Mouse (Mus musculus) C2C12 (cell line): ENCODE results near the gene Oaz2. TPM values are rescaled to one million over a fixed set of nuclear protein-coding genes. Genes with fewer than 3 reads are reported as not detected.
"Not testable (repeated sequence)": the region's sequence is repeated elsewhere in the genome, so short reads cannot be mapped to it uniquely, and the experiment has no call there.

ENCODE experiments used
- H3K27me3 ChIP-seq: one replicate; pipeline ENCODE4 v1.6.1; 2011; ENCODE audit not compliant: control insufficient read depth, insufficient read depth, insufficient read length
- H3K36me3 ChIP-seq: one replicate; pipeline ENCODE4 v1.6.1; 2011; ENCODE audit not compliant: control insufficient read depth, insufficient read depth
- H3K4me3 ChIP-seq: one replicate; pipeline ENCODE4 v1.5.1; 2011; ENCODE audit warnings: mild to moderate bottlenecking, control low read depth; ENCODE audit not compliant: poor library complexity, insufficient read depth, severe bottlenecking
- H3K79me2 ChIP-seq: one replicate; pipeline ENCODE4 v1.6.1; 2011; ENCODE audit not compliant: control insufficient read depth, insufficient read depth
- H3K79me3 ChIP-seq: one replicate; pipeline ENCODE4 v1.6.1; 2011; ENCODE audit warnings: low read depth, control low read depth
- H3ac ChIP-seq: one replicate; pipeline ENCODE3; 2011; ENCODE audit warnings: low read depth; ENCODE audit not compliant: control insufficient read depth, insufficient read length
- CEBPB ChIP-seq: IDR thresholded peaks from one replicate; pipeline ENCODE4 v1.6.1; 2011; ENCODE audit warnings: low read depth, mild to moderate bottlenecking, control low read depth, moderate library complexity
- CTCF ChIP-seq: IDR thresholded peaks from one replicate; pipeline ENCODE4 v1.5.1; 2011; ENCODE audit not compliant: control insufficient read depth, insufficient read depth, insufficient read length
- FOSL1 ChIP-seq: IDR thresholded peaks from one replicate; pipeline ENCODE4 v1.8.0; 2011; ENCODE audit warnings: mild to moderate bottlenecking, low read length; ENCODE audit not compliant: poor library complexity, insufficient read depth, severe bottlenecking
- MAX ChIP-seq: IDR thresholded peaks from one replicate; pipeline ENCODE4 v1.6.1; 2011; ENCODE audit warnings: mild to moderate bottlenecking, control low read depth
- MYOD1 ChIP-seq: IDR thresholded peaks from one replicate; pipeline ENCODE4 v1.6.1; 2011; ENCODE audit warnings: low read depth; ENCODE audit not compliant: control insufficient read depth, insufficient read length
- MYOG ChIP-seq: IDR thresholded peaks from one replicate; pipeline ENCODE4 v1.6.1; 2011; ENCODE audit not compliant: control insufficient read depth, insufficient read length; ENCODE audit errors: extremely low read depth
- USF1 ChIP-seq: IDR thresholded peaks from one replicate; pipeline ENCODE4 v1.6.1; 2011; ENCODE audit warnings: low read depth, mild to moderate bottlenecking, control low read depth, moderate library complexity
- polyA plus RNA-seq: library from polyadenylated mRNA; unstranded; fragments of >200 nt; fragmentation: generic; extraction: Trizol; gene quantifications from one replicate; pipeline ENCODE4 v1.2.1, GENCODE M21; 2012; ENCODE audit warnings: missing spikeins

Gene Oaz2
- polyA plus RNA-seq, 1 experiment: 75.7 TPM

DNA sequence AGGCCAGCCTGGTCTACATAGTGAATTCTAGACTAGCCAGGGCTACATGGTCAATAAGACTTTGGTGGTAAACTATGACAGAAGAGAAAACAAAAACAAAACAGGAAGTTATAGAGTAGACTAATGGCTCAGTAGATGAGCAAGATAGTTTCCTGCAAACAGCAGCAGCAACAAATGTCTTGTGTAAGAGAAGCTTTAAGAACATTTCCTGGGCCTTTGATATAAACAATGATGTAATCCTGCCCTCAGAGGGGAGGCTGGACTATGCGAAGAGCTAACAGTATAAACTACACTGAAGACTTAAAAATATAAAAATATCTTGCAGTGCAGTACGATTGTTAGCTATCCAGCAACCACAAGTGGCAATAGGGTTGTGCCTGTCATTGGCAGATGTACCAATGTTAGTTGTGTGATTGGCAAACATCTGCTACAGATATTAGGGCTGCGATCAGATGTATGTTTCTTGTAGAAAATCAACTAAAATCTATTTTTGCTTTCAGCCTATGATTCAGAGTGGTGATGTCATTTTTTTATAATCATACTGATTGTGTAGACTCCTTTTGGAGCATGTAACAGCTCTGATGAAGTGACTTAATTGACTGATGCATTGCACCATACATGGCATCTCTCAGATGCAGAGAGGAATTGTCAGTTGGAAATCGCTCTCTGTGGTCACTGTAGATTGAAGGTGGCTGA is 13.3 kb downstream of the Oaz2 start:
- no peak overlapping the region for H3ac ChIP-seq
- TF ChIP-seq MYOG (no peak), CTCF (no peak), CEBPB (no peak), USF1 (no peak), MAX (no peak)
- no peaks in the 10 kb centered on the region for H3K36me3 ChIP-seq
- H3K27me3 ChIP-seq: no peaks in the 10 kb centered on the region
- H3K79me2 ChIP-seq: peaks cover 49% of the 10 kb centered on the region
- H3K4me3 ChIP-seq: no peak overlapping the region
- no peaks in the 10 kb centered on the region for H3K79me3 ChIP-seq

DNA sequence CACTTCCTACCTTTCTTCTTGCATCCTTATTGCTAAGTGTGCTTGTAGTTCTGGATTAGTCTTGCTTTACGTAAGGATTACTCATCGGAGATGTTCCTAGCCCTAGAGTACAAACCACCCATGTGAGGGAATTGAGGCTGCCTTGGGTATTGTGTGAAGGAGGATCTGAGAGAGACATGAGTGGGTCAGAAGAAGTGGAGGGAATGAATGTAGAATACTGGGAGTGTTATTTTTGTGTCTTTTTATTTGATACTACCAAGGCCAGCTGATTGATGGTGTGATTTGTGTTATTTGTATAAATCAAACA is 13.8 kb downstream of the Oaz2 start:
- peaks cover 2% of the 10 kb centered on the region for H3K36me3 ChIP-seq
- H3K4me3 ChIP-seq: no peak overlapping the region
- TF ChIP-seq FOSL1: no peak
- no peak for TF ChIP-seq CTCF
- TF ChIP-seq MYOG: no peak
- TF ChIP-seq CEBPB: no peak
- no peak for TF ChIP-seq MYOD1
- TF ChIP-seq USF1: no peak
- no peak for TF ChIP-seq MAX
- no peaks in the 10 kb centered on the region for H3K27me3 ChIP-seq
- no peak overlapping the region for H3ac ChIP-seq
- H3K79me3 ChIP-seq: no peaks in the 10 kb centered on the region
- peaks cover 49% of the 10 kb centered on the region for H3K79me2 ChIP-seq

DNA sequence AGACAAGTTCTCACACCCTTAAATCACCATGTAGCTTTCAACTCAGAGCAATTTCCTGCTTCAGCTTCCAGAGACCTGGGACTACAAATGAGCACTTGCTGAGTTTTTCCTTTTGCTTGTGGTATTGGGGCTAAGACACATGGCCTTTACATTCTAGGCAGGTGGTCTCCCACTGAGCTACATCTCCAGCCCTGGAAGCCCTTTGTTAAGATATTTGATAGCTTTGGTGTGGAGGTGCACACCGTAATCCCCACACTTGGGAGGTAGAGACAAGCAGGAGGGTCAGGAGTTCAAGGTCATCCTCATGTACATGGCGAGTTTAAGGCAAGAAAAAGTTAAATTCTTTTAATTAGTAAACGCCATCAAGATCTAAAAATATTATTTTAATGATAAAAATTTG is 14.4 kb downstream of the Oaz2 start:
- TF ChIP-seq MYOG (no peak), USF1 (no peak), CEBPB (no peak), MYOD1 (no peak), MAX (no peak), FOSL1 (no peak), CTCF (no peak)
- no peaks in the 10 kb centered on the region for H3K27me3 ChIP-seq
- no peak overlapping the region for H3ac ChIP-seq
- H3K79me3 ChIP-seq: no peaks in the 10 kb centered on the region
- H3K4me3 ChIP-seq: no peak overlapping the region
- H3K79me2 ChIP-seq: peaks cover 44% of the 10 kb centered on the region
- peaks cover 5% of the 10 kb centered on the region for H3K36me3 ChIP-seq

DNA sequence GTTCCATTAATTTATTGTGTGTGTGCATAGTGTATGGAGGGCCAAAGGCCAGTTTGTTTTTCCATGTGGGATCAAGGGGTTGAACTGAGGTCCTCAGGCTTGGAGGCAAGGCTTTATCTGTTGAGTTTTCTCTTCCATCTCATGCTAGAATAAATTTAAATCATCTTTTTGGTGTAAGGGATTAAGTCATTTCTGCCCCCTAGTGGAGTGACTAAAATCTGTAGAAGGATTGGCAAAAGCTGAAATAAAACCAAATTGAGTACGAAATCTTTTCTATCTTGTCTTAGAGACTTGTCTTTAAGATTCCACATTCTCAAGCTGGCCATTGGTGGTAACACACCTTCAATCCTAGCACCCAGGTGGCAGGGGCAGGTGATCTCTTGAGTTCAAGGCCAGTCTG is 15.2 kb downstream of the Oaz2 start:
- Histone ChIP-seq H3K4me3 (no peak overlapping the region), H3ac (no peak overlapping the region), H3K36me3 (peaks cover 8% of the 10 kb centered on the region), H3K27me3 (no peaks in the 10 kb centered on the region), H3K79me3 (no peaks in the 10 kb centered on the region), H3K79me2 (peaks cover 36% of the 10 kb centered on the region)
- TF ChIP-seq MAX: no peak
- TF ChIP-seq MYOG: no peak
- no peak for TF ChIP-seq FOSL1
- no peak for TF ChIP-seq USF1
- TF ChIP-seq CTCF: no peak

DNA sequence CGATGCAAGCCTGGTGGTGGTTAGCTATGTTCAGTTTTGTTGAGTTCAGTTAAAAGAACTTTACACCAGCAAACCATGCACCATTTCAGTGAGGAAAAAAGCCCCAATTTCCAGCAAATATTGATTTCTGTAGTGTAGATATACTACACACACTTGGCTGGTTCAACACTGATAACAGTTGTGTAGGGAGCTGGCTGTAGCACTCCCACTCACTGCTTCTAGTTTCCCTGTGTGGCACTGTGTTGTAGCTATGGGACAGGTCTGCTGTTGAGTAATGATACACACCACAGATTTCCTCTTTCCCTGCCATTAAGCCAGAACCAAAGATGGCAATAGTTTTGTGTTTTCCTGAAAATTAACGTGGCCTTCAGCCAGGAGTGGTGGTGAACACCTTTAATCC is 16.9 kb downstream of the Oaz2 start:
- no peaks in the 10 kb centered on the region for H3K27me3 ChIP-seq
- H3K36me3 ChIP-seq: peaks cover 18% of the 10 kb centered on the region
- H3K79me3 ChIP-seq: no peaks in the 10 kb centered on the region
- H3K79me2 ChIP-seq: peaks cover 21% of the 10 kb centered on the region
- no peak overlapping the region for H3K4me3 ChIP-seq
- TF ChIP-seq MAX (no peak), CTCF (no peak), MYOG (no peak), MYOD1 (no peak), USF1 (no peak), FOSL1 (no peak), CEBPB (no peak)
- no peak overlapping the region for H3ac ChIP-seq

DNA sequence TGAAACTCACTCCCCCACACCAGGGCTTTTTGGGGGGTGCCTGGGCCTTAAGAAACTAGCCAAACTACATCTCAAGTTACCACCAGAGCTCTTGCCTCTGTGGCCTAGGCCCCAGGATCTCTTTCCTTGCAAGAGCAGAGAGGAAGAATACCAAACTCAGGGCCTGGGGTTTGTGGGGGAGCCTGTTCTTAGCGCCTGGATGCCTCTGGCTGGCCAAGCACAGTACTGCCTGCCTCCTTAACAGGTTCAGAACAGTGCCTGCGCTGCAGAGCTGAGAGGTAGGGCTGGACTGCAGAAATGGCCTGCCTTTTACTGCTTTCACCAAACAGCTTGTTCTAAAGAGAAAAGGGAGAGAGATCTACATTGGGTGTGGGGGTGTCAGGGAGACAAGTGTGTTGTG is 22.1 kb downstream of the Oaz2 start:
- not testable (repeated sequence) for H3K27me3 ChIP-seq, H3K79me2 ChIP-seq, H3K79me3 ChIP-seq, H3ac ChIP-seq, H3K4me3 ChIP-seq
- H3K36me3 ChIP-seq: peaks cover 37% of the 10 kb centered on the region
